Mouse (Mus musculus): Measurements from ENCODE around the gene Svs1.

The Svs1 gene

GRCm38 (mm10) chr6:49009665-49010064 is 23.0 kb downstream of the Svs1 start:
- DNase-seq (ENCODE audit: low read depth in 1 of 2, low spot score in 2 of 2): no peak

GRCm38 (mm10) chr6:49011191-49011590 is 24.5 kb downstream of the Svs1 start:
- DNase-seq (ENCODE audit: low read depth in 1 of 2, low spot score in 2 of 2): no peak

- no peak for DNase-seq (ENCODE audit: low read depth in 1 of 2, low spot score in 2 of 2)
These were observed 26.4 kb downstream of the Svs1 start for GRCm38 (mm10) chr6:49013023-49013422.

- DNase-seq (ENCODE audit: low read depth in 1 of 2, low spot score in 2 of 2): no peak
These were observed 26.8 kb downstream of the Svs1 start for GRCm38 (mm10) chr6:49013458-49013857.

GRCm38 (mm10) chr6:49017150-49017549 is 30.5 kb downstream of the Svs1 start:
- no peak for DNase-seq (ENCODE audit: low read depth in 1 of 2, low spot score in 2 of 2)

GRCm38 (mm10) chr6:49019341-49019740 is 32.7 kb downstream of the Svs1 start:
- DNase-seq (ENCODE audit: low read depth in 1 of 2, low spot score in 2 of 2): no peak

- DNase-seq (ENCODE audit: low read depth in 1 of 2, low spot score in 2 of 2): no peak
These were observed 34.7 kb downstream of the Svs1 start for GRCm38 (mm10) chr6:49021141-49022012.

GRCm38 (mm10) chr6:49022384-49022783 is 35.7 kb downstream of the Svs1 start:
- no peak for DNase-seq (ENCODE audit: low read depth in 1 of 2, low spot score in 2 of 2)

GRCm38 (mm10) chr6:49023315-49023714 is 36.7 kb downstream of the Svs1 start:
- DNase-seq (ENCODE audit: low read depth in 1 of 2, low spot score in 2 of 2): no peak

- DNase-seq (ENCODE audit: low read depth in 1 of 2, low spot score in 2 of 2): no peak
These were observed 38.6 kb downstream of the Svs1 start for GRCm38 (mm10) chr6:49025290-49025689.

- DNase-seq (ENCODE audit: low read depth in 1 of 2, low spot score in 2 of 2): no peak
These were observed 39.8 kb downstream of the Svs1 start for GRCm38 (mm10) chr6:49026496-49026895.

- DNase-seq (ENCODE audit: low read depth in 1 of 2, low spot score in 2 of 2): no peak
These were observed 41.4 kb downstream of the Svs1 start for GRCm38 (mm10) chr6:49028019-49028418.

- DNase-seq (ENCODE audit: low read depth in 1 of 2, low spot score in 2 of 2): no peak
These were observed 42.0 kb downstream of the Svs1 start for GRCm38 (mm10) chr6:49028708-49029107.

GRCm38 (mm10) chr6:49031230-49031629 is 44.6 kb downstream of the Svs1 start:
- DNase-seq (ENCODE audit: low read depth in 1 of 2, low spot score in 2 of 2): peak in 1 of 2 experiments; percentile 25

GRCm38 (mm10) chr6:49032783-49033182 is 46.1 kb downstream of the Svs1 start:
- DNase-seq (ENCODE audit: low read depth in 1 of 2, low spot score in 2 of 2): no peak

GRCm38 (mm10) chr6:49036275-49037267 is 49.9 kb downstream of the Svs1 start, which contains the start of gene Gpnmb:
Gene Gpnmb (plus strand): TSS chr6:49036546.
- DNase-seq (ENCODE audit: low read depth in 1 of 2, low spot score in 2 of 2): no peak

GRCm38 (mm10) chr6:49037268-49037662 is 50.6 kb downstream of the Svs1 start:
- DNase-seq (ENCODE audit: low read depth in 1 of 2, low spot score in 2 of 2): no peak

- peak in 1 of 2 experiments; percentile 41 for DNase-seq (ENCODE audit: low read depth in 1 of 2, low spot score in 2 of 2)
These were observed 53.0 kb downstream of the Svs1 start for GRCm38 (mm10) chr6:49039470-49040180.
